Mouse (Mus musculus) ES-Bruce4 (cell line): ENCODE data around the gene Clstn2.

Experiments
- CTCF ChIP-seq: IDR thresholded peaks from one replicate; pipeline ENCODE4 v1.8.1; 2011; ENCODE audit warnings: low read depth, low read length
- EP300 ChIP-seq: IDR thresholded peaks from 2 replicates; pipeline ENCODE4 v1.6.1; 2011; ENCODE audit warnings: low read depth, low read length; ENCODE audit not compliant: insufficient read depth
- POLR2A ChIP-seq: IDR thresholded peaks from one replicate; pipeline ENCODE4 v1.8.1; 2011; ENCODE audit warnings: low read length; ENCODE audit not compliant: insufficient read depth

DNA sequence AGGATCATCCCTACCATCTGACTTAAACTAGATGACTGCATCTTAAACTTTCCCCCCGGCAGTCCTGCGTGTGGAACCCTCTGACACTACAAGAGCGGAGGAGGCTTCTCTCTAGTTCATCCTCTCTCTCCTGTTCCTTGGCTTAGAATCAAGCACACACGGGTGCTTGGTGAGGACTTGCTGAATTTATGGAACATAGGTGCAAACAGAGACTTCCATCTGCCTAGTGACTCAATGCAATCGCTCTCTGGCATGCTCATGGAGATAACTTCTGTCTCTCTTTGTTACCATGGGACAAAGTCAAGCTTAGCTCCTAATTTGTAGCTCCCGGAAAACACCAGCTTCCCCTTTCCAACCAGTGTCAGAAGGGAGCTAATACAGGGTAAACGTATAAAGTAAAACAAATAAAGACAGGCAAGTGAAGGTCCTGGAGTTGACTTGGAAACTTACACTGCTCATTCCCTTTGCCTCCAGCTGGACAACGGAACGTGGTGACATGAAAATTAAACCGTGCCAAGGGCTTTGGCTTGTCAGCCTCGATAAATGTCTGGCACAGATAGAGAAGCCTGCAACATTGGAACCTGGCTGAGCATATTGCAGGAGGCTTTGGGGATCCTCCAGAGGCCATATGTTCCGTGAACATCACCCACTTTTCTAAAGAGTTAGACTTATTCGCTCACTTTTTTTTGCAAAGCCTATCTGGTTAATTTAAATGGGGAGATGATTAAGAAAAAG is 583.5 kb downstream of the Clstn2 start:
- TF ChIP-seq CTCF (no peak), POLR2A (no peak), EP300 (no peak)
